Mouse (Mus musculus) adrenal gland, adult (tissue): ENCODE data around the gene Kdr.

Experiments
- DNase-seq, 2 experiments: peaks; one replicate each; pipeline ENCODE4 v3.0.0; 2022 to 2023; ENCODE audit warnings: low spot score in 1 of 2; ENCODE audit not compliant: inconsistent age in 2 of 2

The Kdr gene

DNA sequence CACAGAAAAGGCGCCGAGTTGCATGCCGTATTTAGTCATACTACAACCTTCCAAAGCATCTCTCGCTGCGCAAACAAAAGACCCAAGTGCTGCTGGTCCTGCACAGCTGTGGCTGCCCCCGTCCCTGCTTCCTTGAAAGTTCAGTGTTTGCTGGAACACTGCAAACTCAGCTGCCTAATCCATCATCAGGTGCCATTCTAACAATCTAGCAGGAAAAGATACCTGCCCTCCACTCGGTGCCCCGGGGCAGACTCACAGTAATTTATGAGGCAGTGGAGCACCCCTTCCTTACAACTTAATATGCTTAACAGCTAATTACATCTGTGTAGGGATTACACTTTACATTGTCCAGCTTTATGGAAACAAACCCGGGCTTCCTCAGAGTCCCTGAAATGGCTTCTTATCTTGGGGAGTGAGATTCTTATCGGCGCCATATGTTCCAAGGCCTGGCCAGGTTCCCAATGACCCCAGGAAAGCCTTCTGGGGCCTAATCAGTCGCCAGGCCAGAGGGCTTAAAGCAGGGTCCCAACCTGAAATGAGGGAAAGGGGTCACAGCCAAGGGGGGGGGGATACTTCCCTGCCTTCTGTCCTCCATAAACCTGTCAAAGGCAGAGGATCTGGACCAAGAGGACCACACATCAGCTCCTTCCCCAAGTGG lies 56.4 kb downstream of the Kdr start:
- DNase-seq, result no peak

DNA sequence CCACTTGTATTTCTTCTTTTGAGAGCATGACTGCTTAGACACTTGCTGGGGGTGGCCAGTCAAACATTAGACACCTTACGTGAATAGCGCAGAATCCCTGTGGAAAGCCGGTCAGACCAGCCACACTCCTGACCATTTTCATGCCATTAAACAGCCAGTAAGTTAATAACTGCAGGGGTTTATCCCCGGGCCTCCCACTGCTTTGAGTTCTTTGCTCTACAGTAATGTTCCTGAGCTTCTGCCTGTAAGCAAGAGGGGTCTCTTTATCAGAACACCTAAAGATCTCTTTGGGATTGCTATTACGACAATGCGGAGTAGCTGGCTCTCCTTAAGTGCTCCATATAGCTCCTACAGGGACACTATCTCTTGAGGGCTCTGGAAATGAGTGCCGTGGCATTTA lies 58.7 kb downstream of the Kdr start:
- DNase-seq, result no peak

DNA sequence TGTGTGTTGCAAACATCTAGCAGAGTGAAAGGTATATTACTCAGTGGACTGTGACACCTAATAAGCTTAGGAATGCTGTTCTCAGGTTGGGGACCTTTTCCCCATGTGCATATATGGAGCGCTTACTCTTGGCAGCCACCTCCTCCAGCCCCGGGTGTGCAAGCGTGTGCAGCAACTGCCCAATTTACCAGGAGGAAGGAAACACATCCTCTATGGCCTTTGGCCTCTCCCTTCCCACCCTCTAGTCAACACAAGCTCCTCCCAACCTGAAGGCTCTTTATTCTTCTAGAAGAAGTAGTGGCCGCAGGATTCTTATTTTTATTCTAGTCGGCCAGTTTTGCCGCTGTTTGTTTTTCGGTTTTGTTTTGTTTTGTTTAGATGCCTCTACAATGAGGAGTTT lies 60.1 kb downstream of the Kdr start:
- peak in 1 of 2 experiments; percentile 20 for DNase-seq

GRCm38 (mm10) chr5:75917231-75917630 lies 61.0 kb downstream of the Kdr start:
- no peak for DNase-seq

DNA sequence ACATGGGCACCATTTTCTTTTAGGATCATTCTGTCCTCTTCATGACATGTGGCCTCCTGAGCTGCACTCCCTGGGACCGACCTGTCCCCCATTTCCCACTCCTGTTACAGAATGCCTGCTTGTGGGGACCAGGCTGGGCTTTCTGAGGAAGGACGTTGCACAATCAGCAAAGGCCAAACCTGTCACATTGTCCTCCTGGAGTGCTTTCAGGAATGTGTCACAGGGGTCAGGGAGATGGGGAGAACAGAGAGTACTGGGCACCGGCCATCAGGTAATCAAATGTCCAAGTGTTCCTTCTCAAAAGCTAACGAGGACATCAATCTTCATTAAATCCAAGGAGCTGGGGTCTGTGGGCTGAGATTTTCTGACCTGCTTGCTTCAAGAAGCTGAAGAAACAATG lies 72.2 kb downstream of the Kdr start:
- DNase-seq, result peak; percentile 53 to 76

DNA sequence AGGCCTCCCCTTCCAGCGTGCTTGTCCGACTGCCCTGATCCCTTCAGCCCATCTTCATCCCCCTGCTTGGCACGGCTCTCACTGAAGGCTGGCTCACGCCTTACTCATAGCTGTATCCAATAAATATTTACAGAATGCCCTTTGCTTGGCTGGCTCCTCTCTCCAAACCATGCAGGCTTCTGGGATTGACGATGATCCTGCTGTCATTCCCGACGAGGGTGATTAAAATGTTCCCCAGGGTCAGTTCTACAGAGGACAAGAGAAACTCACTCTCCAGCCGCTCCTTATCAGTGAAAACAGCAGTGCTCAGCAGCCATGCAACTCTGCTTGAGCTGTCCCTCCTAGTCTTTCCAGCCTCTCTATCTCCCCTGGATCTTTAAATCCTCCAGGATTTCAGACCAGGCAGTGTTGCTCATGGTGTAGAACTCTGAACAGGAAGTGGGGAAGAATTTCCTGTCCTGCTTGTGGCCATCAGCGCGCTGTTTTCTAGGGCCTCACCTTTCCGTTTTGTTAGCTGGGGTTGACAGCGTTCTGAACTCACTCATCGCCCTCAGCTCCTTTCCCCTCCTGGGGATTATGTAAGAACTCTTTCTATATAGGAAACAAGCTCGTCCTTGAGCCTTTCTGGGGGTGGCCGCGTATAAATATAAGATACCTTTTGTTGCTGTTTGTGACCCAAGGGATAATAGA lies 77.9 kb downstream of the Kdr start:
- peak in 1 of 2 experiments; percentile 75 for DNase-seq

GRCm38 (mm10) chr5:75895351-75895750 lies 82.9 kb downstream of the Kdr start:
- peak; percentile 56 to 84 for DNase-seq

DNA sequence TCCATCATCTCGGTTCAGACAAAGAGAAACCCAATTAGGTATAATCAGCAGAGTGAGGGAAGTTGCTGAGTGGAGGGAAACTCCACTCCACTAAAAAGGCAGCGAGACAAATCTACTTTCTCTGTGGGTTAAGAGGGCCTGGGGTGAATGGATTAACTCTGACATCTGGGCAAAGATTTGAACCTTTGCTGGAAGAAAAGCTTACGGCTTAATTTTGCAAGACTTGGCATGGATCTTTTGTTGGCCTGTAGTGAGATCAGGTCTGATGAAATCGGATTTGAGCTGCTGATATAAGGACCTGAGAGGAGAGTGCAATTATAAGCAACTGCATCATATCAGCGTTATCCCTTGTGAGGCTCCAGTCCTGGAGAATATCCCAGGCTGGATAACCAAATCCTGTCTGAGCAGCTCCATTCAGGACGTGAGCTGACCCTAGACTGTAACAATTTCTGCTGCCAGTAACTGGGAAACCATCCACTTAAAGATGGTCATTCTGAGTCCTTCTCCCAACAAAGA lies 85.2 kb downstream of the Kdr start:
- DNase-seq, result no peak
